Mouse (Mus musculus) heart, postnatal 0 days (tissue): Measurements from ENCODE around the gene Snf8.

ENCODE experiments used
- CTCF ChIP-seq: IDR thresholded peaks from 2 replicates; pipeline ENCODE4 v1.5.1; 2016; ENCODE audit warnings: antibody characterized with exemption, control low read depth, low read depth
- EP300 ChIP-seq: IDR thresholded peaks from 2 replicates; pipeline ENCODE4 v1.6.1; 2016; ENCODE audit warnings: antibody characterized with exemption, low read depth

DNA sequence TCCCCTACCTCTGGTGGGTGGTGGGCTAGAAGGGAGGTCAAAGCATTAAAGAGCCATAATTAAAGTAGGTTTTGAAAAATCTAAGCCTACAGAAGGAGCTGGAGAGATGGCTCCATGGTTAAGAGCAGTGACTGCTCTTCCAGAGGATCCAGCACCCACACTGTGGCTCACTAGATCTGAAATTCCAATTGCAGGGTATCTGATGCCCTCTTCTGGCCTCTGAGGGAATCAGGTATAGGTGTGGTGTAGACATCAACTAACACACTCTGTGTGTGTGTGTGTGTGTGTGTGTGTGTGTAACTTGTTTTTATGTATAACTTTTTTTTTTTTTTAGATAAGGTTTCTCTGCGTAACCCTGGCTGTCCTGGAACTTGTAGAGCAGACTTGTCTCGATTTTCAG, 56.4 kb downstream of the Snf8 start:
- TF ChIP-seq CTCF, result peak; percentile 57
- TF ChIP-seq EP300, result no peak
